Mouse (Mus musculus): Measurements from ENCODE around the gene Ap1b1.

DNA sequence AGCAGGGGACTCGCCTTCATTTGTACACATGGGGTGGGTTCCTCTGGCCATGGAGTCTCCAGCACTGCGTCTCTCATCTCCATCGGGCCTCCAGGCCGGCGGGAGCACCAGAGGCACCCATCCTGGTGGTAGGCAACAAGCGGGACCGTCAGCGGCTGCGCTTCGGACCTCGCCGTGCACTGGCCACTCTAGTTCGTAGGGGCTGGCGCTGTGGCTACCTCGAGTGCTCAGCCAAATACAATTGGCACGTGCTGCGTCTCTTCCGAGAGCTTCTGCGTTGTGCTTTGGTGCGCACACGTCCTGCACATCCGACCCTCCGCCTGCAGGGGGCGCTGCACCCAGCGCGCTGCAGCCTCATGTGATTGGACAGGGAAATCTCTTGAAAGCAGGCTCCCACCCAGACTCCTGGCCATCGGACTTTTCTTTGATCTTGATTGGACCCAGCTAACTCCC, 73.1 kb downstream of the Ap1b1 start:
- TF ChIP-seq CTCF (IDR thresholded peaks at IDR 0.05; ENCODE audit: low read depth, low read length) (peak; percentile 66), GATA2 (IDR thresholded peaks at IDR 0.05; ENCODE audit: borderline replicate concordance, low read depth, low read length) (no peak)
